Mouse (Mus musculus) adrenal gland, adult 8-10 months (tissue): ENCODE data around the gene Dvl1. TPM values are rescaled to one million over a fixed set of nuclear protein-coding genes. Genes with fewer than 3 reads are reported as not detected.

ENCODE experiments used
- DNase-seq: peaks from one replicate; pipeline ENCODE4 v3.0.0; 2022
- total RNA-seq, 4 experiments: library from RNA; stranded (reverse); gene quantifications; 2 replicates each; pipeline ENCODE4 v1.2.4; 2022

Dvl1 gene
- total RNA-seq, 4 experiments from 2014 or later, result 69.6 to 110 (median 73.1) TPM

DNA sequence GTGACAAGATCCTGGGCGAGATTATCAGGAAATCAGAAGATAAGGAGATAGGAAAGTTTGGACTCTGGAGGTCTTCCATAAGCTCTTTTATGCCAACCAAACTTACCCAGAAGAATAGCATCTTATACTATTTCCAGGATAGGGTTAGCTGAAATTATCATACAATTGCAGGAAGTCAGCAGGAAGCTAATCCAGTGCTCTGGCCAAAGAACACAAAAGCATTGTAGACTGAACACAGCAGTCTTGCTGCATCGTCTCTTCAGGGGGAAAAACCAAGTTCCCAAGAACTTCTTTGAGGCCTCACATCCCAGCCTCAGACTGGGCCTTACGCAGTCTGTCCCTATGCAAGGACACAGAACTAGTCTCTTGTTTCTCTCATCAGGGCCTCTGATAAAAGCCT is 36.4 kb downstream of the Dvl1 start:
- DNase-seq, result peak; percentile 0

DNA sequence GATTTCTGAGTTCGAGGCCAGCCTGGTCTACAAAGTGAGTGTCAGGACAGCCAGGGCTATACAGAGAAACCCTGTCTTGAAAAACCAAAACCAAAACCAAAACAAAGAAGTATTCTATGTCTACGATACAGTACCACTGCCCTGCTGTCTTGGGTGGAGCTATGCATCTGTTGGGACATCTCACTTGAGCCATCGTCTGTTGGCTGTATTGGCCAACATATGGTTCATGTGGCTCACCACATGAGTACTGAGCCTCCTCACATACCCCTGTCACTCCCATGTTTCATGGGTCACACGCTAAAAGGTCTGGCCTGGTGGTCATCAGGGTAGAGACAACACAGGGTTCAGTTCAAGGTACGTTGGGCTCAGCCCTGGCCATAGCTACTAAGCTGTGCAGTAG is 39.1 kb downstream of the Dvl1 start:
- no peak for DNase-seq

DNA sequence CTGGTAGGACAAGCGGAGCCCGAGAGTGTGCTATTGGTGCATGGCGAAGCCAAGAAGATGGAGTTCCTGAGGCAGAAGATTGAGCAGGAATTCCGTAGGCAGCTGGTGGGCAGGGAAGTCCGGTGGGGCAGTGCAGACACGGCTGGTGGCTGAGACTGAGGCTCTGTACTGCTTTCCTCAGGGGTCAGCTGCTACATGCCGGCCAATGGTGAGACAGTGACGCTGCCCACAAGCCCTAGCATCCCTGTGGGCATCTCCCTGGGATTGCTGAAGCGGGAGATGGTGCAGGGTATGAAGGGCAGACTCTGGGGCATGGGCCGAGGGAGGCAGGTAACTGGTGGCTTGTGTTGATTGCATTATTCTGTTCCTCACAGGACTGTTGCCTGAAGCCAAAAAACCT is 40.5 kb downstream of the Dvl1 start:
- DNase-seq, result peak; percentile 0

DNA sequence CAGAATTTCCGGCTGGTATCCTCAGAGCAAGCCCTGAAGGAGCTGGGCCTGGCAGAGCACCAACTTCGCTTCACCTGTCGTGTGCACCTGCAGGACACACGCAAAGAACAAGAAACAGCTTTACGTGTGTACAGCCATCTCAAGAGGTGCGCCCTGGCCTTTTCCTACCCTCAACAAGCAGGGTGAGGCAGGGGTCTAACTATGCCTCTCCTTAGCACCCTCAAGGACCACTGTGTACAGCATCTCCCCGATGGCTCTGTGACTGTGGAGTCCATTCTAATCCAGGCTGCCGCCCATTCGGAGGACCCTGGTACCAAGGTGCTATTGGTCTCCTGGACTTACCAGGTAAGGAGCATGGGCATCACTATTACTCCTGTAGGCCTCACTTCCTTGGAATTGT is 41.0 kb downstream of the Dvl1 start:
- peak; percentile 0 for DNase-seq

DNA sequence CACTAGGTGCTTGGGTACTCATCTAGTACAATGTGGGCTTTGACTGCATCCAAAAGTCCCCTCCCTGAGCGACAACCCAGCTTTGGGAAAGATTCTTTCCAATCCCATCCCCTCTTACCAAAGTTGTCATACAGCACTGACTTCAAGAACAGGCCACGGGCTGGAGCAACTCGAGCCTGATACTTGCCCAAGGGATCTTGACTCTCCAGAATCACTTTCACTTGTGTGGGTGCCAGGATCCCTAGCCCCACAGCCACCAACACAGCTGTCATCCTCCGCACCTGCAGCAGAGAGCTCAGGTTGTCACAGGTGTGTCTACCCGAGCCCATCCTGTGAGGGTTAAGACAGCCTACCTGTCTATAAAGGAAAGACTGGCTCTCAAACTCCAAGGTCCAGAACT is 42.1 kb downstream of the Dvl1 start:
- no peak for DNase-seq

DNA sequence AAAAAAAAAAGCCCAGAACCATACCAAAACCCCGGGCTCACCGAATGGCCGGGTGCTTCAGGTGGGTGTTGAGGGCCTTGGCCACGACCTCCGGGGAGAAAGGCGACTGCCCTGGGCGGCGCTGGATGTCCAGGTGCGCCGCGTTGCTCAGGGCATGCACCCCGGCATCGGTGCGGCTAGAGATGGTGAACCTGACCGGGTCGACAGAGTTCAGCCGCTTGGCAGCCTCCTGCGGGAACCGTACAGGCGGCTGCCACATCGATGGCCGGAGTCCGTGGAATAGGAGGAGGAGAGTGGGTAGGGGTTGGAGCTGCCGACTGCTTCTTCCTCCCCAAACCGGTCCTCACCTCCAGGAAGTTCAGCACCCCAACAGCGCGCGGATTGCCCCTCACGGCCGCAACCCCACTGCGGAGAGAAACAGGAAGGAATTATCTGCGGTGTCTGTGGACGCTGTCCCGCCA is 43.8 kb downstream of the Dvl1 start:
- DNase-seq, result no peak

DNA sequence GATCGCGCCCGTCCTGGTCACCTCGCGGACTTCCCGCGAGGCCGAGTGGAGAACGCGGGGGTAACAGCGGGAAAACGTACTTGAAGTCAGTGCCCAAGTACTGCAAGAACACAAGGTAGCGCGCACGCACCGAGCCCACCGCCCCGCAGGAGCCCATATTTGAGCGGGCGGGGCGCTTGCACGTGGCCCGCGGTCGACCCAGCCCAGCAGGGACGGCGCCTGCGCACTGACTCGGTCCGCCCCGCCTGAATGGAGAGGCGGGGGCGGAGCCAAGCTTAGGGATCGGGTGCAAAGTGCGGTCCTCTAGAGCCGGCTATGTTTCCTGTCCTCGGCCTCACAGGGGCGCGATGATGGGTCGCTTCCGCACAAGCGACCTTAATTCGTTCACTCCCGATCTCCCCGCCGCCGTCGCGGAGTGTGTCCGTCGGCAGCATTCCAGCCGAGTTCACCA is 44.4 kb downstream of the Dvl1 start, which contains the start of the genes Pusl1 and Acap3:
Gene Pusl1, minus strand, starts transcription at position 231 of the 451 bp plus-strand sequence.
Gene Acap3, plus strand, starts transcription at position 272 of the 451 bp plus-strand sequence.
- peak; percentile 92 for DNase-seq

DNA sequence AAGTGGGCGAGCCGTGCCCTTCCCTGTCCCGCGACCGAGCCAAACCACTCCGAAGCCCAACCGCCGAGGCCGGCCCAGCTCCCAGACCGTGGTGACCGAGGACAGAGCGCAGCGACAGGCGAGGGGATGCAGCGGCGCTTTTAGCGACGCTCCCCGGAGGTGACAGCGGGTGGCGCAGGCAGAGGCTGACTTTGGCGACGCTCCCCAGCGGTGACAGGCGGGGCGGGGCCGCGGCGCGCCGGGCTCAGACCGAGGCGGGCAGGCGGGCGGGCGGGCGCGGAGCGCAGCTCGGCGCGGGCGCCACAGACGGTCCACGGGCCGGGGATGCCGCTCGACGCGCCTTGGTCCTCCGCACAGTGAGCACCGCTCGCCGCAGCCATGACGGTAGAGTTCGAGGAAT is 44.8 kb downstream of the Dvl1 start:
- DNase-seq, result peak; percentile 69

DNA sequence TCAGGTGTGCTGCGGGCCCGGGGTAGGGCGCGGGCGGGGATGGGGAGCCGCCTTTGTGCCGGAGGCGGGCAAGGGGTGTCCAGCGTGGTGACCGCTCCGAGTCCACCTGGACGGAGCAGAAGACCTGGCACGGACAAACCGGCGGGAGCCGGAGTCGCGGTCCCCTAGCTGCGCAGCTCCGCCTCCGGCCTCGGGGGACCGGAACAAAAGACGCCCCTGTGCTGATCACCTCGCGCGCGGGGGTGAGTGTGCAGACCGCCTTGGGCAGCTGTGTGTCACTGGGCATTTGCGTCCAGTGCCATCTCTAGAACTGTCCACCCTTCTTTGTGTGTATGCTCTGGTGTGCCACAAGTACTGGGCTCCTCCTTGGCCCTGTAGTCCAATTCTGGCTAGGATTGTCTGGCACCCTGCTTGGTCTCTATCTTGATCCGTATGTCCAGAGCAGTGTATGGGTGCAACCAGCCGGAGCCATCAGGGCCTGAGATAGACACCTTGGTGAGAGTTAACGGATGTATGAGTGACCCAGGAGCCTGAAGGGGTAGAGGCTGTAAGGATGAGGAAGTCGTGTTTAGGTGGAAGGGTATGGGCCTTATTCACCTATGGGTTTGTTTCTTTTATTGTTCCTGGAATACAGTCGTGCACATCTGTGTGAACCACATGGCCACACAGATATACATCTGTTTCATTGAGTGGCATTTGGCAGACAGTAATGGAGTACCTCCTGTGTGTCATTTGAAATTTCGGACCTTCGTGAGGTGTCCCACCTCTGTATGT is 45.4 kb downstream of the Dvl1 start:
- DNase-seq, result no peak

DNA sequence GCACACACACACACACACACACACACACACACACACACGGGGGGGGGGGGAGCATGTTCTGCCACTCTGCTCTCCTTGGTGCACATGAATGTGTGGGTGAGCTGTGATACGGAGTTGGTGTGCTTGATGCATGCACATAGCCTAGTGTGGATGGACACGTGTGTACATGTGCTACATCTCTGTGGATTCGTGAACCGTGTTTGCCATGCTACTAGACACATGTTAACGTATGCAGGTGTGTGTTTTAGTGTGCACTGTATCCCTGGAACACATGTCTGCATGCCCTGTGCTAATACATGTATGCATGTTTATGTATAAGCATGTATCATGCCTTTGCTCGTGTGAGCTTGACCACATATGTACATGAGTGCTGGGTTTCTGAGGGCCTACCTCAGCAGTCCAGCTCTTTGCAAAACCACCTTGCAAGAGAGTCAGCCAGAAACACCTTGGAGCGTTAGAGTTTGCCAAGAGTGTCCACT is 46.0 kb downstream of the Dvl1 start:
- no peak for DNase-seq

DNA sequence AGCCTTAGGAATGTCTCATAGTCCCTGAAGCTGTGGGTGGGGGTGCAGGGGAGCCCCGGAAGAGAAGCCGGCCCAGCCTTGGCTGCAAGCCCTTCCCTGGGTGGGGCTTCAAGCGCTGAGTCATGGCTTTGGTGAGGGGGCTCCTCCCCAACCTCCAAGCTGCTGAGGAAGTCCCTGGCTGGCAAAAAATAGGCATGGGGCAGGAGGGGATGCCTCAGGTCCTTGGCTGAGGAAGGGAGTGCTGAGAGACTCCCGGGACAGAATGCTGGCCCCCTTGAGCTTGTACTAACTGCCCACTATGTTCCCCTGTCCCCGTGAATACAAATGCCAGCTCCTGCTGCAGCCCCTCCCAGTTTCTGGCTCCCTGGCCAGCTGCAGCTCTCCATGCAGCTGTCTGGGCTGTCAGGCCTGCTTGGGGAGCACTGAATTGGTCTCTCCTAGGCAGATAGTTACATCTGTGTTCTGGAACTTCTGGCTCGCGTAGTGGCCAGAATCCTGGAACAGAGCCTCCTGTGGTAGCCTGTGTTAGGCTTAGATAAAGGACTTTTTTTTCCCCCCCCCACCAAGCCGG is 47.2 kb downstream of the Dvl1 start:
- DNase-seq, result peak; percentile 65

DNA sequence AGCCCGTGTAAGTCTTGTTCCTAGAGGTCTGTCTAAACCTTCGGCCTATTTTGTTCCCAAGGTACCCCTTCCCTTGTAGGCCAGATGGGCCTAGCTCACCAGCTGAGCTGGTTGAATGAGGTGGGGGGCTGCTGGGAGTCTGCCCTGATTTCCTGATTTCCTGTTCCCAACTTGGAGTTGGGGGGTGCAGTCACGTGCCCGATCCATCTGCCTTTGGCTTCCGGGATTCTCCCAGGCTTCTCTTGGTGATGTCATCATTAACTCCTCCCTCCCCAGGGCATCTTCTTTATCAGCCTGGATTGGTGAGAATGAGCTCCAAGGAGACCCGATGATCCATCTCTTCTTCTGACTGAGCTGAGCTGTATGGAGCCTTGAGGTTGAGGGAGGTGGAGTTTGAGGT is 48.0 kb downstream of the Dvl1 start:
- no peak for DNase-seq

DNA sequence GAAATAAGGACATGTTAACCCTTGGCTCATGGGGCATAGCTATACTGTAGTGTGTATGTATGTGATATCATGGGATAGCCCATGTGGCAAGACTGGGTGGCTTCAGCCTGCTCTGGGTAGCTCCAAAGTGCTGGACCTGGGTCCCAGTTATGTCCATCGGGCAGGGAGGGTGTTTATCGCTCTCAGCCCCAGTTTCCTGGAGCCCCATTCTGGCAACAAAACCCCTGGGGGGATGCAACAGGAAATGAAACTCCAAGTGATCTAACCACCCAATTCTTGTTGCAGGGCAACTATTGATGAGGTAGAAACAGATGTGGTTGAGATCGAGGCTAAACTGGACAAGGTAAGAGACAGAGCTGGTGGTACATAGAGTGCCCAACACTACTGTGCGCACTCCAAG is 48.6 kb downstream of the Dvl1 start:
- no peak for DNase-seq

DNA sequence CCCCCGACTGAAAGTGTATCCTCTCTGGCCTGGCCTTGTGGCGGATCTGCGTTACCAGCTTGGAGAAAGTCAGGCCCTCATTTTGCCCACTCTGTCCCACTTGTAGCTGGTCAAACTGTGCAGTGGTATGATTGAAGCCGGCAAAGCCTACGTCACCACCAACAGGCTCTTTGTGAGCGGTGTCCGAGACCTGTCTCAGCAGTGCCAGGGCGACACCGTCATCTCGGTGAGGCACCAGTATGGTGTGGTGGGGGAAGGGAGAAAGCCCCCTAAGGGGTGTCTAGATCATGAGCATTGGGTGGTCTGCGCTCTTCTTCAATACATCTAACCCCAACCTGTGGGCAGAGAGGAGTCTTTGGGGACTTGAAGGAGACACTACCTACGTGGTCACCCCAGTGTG is 49.3 kb downstream of the Dvl1 start:
- no peak for DNase-seq

DNA sequence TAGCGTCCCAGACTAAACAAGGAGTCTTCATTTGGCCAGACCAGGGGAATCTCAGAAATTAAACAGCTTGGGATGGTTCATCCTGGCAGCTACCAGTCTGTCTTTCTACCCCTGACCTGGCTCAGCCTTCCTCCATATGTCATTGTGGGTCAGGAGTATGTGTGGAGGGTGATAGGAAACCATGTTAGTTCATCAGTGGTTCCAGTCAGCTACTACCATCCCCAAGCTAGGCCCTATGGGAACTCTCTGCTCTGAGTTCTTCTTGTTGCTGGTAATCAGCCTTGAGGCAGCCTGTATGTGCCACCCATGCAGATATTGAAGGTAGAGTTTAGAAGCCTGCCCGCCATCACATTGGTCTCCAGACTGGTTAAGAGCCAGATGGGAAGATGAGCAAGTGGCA is 51.1 kb downstream of the Dvl1 start:
- DNase-seq, result no peak

DNA sequence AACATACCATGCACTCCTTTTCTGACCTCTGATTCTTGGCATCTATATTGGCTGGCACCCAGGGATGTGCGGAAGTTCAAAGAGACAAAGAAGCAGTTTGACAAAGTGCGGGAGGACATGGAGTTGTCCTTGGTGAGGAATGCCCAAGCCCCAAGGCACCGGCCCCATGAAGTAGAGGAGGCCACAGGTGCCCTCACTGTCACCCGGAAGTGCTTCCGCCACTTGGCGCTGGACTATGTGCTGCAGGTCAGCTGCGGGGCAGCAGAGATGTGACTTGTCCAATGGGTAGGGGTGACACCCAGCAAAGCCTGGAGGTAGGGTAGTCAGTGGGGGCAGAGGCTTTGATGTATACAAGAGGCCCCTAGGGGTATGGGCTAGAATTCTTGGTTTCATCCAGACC is 52.2 kb downstream of the Dvl1 start:
- no peak for DNase-seq

DNA sequence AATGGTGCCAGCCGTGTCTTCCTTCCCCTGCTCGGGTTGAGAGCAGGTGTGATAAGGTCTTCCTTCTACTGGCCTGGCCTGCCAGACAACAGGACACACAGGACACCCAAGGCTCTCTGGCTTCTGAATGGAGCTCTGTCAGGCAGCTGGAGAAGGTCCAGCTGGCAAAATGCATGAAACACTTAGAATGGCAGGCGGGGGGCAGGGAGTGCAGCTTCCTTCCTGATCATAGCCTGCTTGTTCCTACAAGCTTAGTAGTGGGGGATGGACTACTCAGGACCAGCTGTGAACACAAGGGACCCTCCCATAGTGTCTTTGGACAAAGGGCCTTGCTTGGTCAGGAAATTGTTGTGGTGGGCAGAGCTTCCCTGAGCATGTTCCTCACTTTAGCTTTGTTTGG is 54.0 kb downstream of the Dvl1 start:
- DNase-seq, result peak; percentile 8

DNA sequence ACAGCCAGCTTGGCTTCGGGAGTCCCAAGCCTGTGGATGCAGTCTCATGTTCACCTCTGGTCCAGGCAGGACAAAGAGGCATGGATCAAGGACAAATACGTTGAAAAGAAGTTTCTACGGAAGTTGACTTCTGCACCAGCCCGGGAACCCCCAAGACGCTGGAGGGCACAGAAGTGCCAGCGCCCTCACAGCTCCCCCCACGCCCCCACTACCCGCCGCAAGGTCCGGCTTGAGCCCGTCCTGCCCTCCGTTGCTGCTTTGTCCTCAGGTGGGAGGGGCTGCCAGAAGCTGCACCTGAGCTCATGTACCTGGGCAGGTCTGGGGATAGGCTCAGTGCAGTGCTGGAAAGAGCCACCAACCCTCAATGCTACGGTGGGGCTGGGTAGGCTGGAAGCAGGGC is 56.0 kb downstream of the Dvl1 start:
- no peak for DNase-seq

DNA sequence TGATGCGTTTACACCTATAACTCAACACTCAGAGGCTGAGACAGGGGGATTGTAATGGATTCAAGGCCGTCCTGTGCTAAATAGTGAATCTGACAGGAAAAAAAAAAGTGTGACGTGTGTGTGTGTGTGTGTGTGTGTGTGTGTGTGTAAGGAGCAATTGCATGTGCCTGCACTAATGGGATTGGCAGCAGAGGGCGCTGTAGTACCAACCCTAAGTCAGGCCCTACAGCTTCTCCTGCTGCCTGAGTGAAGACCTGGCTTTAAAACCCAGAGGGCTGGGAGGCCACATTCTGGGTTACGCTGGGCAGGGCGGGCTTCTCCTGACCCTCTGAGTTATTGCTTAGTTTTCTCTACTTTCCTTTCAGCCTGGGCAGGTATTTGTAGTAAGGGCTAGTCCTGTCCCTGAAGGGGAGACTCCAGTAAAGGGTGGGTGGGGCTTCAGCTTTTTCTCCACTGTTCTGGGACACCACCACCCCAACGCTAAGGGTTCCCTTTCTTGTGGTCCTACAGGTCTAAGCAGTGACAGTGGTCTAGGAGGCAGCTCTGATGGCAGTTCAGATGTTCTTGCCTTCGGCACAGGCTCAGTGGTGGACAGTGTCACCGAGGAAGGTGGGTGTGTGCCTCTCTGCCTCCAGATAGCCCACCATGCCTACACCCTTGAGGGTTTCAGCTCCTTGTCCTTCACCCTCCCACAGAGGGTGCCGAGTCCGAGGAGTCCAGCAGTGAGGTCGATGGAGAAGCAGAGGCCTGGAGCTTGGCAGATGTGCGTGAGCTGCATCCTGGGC is 57.3 kb downstream of the Dvl1 start:
- peak; percentile 6 for DNase-seq

DNA sequence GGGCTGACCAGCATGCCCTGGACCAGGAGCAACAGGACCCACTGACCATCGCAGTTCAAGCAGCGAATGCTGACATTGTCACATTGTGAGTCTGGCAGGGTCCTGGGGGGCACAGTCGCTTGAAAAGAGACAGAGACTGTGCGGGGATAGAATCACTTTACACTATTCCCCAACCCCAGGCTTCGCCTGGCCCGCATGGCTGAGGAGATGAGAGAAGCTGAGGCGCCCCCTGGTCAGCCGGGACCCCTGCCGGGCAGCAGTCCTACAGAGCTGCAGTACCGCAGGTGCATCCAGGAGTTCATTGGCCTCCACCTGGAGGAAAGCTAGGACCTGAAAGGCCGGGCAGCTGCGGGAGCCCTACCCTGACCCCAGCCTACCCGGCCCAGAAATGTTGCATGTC is 58.4 kb downstream of the Dvl1 start:
- DNase-seq, result no peak

DNA sequence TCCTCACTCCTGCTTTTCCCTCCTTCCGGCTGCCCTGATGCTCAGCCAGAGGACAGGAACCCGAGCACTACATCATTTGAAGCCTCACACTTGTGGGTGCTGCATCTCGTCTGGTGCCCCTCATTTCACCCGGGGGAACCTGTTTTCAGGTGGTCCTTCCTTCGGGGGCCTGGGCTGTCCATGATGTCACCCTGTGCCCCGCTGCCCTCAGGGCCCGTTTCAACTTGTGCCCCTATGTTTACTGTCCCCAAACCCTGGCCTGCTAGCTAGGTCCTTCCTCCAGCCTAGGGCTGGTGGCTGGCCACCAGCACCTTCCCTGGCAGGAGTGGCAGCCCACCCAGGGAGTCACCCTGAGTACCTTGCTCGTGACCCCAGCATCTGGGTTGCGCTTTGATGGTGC is 58.9 kb downstream of the Dvl1 start:
- no peak for DNase-seq

DNA sequence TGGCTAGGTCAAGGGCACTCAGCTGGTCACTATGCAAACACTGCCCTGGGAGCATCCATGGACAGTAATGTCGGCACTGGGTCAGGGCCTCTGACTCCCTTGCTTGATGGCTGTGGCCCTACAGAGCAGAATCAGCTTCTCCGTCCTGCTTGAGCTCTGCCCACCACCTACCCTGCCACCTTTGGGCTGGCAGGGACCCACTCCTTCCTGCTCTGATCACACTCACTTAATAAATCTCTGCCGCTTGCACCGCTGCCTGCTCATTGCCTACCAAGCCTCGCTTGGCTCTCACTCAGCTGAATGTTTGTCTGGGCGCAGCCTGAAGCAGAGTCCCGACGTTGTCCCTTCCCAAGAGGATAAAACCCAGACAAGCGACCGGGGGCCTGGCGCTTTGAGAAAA is 59.8 kb downstream of the Dvl1 start:
- DNase-seq, result no peak

DNA sequence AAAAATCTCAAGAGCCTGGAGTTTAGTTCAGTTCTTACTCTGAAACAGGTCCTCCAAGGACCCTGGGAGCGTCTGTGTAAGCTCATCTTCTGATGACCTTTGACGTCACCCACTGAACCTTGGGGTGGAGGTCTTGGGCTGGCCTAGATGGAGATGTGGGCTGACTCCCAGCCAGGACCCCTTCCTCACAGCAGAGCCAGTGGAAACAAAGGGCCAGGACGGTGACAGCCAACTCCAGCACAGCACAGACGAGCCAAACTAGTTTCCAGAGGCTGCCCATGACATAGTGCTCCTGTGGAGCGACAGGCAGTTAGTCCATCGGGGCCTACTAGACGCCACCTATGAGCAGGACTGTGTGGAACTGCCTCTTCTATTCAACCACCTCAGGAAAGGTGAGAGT is 61.1 kb downstream of the Dvl1 start:
- peak; percentile 5 for DNase-seq
